Mouse (Mus musculus): ENCODE results near the gene Fras1. TPM values are rescaled to one million over a fixed set of nuclear protein-coding genes. Genes with fewer than 3 reads are reported as not detected.

The Fras1 gene
- total and polyA plus RNA-seq, 3 experiments = 1.00 to 1.6 (median 1.3) TPM

- H3K9ac ChIP-seq (ENCODE audit: low read depth, low read length) = no peak overlapping the region
- no peaks in the 10 kb centered on the region for H3K79me2 ChIP-seq (replicated peaks; ENCODE audit: control insufficient read depth, insufficient read depth, low read length)
- TF ChIP-seq CTCF (IDR thresholded peaks at IDR 0.05) (no peak), POLR2A (IDR thresholded peaks at IDR 0.05; ENCODE audit: insufficient read depth, low read depth, low read length) (no peak), EP300 (IDR thresholded peaks at IDR 0.05; ENCODE audit: insufficient read depth, low read depth, low read length) (no peak)
- no peaks in the 10 kb centered on the region for H3K27me3 ChIP-seq (ENCODE audit: control insufficient read depth, insufficient read depth, low read length)
- intact Hi-C loops (cut with DNase I) = no loop called here
- DNase-seq = no peak
- WGBS = 76% methylated on average over 11 of the region's 11 CpGs
- no peaks in the 10 kb centered on the region for H3K36me3 ChIP-seq (ENCODE audit: control insufficient read depth, insufficient read depth, low read length)
- H3K4me1 ChIP-seq (ENCODE audit: control insufficient read depth, insufficient read depth, low read length) = no peaks in the 10 kb centered on the region
- no peak overlapping the region for H3K27ac ChIP-seq
- no peak overlapping the region for H3K4me3 ChIP-seq
Observed at GRCm38 (mm10) chr5:96412754-96413394, 39.1 kb downstream of the Fras1 start.

DNA sequence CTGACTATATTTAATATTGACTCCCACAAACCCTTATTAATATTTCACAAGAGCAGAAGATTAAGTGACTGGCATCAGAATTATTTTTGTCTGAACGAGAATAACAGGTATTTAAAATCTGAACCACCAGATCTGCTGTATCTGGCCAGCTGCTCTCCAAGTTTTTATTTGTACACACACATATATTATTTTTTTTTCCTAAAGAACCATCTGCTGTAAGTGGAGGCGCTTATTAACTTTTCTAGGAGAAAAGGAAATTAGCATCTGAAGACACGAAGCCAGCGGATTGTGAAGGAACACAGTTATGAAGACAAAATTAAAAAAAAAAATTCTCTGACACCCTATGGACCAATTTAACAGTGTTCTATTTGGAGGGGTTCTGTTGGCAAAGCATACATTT is 43.4 kb downstream of the Fras1 start:
- Histone ChIP-seq H3K4me3 (no peak overlapping the region), H3K27ac (no peak overlapping the region), H3K36me3 (ENCODE audit: control insufficient read depth, insufficient read depth, low read length) (no peaks in the 10 kb centered on the region), H3K27me3 (ENCODE audit: control insufficient read depth, insufficient read depth, low read length) (no peaks in the 10 kb centered on the region), H3K79me2 (replicated peaks; ENCODE audit: control insufficient read depth, insufficient read depth, low read length) (no peaks in the 10 kb centered on the region), H3K9ac (ENCODE audit: low read depth, low read length) (no peak overlapping the region), H3K4me1 (ENCODE audit: control insufficient read depth, insufficient read depth, low read length) (no peaks in the 10 kb centered on the region)
- TF ChIP-seq CTCF (IDR thresholded peaks at IDR 0.05) (no peak), EP300 (IDR thresholded peaks at IDR 0.05; ENCODE audit: insufficient read depth, low read depth, low read length) (no peak), POLR2A (IDR thresholded peaks at IDR 0.05; ENCODE audit: insufficient read depth, low read depth, low read length) (no peak)
- no peak for DNase-seq
- 86% methylated on average over 4 of the region's 4 CpGs for WGBS
- intact Hi-C loops (cut with DNase I) = no loop called here

DNA sequence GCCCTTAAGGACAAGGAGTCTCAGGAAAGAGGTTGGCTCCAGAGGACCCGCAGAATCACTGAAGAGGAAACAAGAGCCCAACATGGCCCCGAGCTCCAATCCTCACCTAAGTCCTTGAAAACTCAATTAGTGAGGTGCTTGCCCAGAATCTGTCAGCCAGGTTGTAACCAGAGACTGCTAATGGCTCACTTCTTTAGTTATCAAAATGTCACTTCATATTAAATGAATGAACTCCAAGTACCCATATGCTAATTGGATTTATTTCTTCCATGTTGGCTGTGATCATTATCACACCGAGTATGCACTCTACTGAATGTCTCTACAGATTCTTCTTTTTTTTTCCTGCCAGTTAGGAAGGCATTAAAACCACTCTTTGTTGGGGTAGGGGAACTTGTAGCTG is 47.8 kb downstream of the Fras1 start:
- TF ChIP-seq CTCF (IDR thresholded peaks at IDR 0.05) (no peak), POLR2A (IDR thresholded peaks at IDR 0.05; ENCODE audit: insufficient read depth, low read depth, low read length) (no peak), EP300 (IDR thresholded peaks at IDR 0.05; ENCODE audit: insufficient read depth, low read depth, low read length) (no peak)
- WGBS = 46% methylated on average over 3 of the region's 3 CpGs

DNA sequence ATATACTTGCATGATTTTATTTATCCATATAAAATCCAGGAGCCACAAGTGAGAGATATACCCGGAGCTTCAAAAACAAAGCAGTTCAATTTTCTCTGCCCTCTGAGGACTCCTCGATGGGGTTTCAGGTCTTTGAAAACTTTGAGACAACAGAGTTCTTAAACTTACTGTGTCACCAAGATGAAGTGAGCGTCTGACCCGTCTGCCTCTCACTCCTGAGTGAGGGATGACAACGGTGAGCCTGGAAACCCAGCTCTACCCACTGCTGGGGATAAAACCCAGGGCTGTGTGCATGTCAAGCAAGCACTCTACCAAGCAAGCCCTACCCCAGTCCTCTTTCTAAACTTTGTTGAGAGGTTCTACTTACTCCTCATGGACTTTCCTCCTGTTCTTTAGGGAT is 49.0 kb downstream of the Fras1 start:
- intact Hi-C loops (cut with DNase I) = no loop called here
- DNase-seq = no peak
- H3K27me3 ChIP-seq (ENCODE audit: control insufficient read depth, insufficient read depth, low read length) = no peaks in the 10 kb centered on the region
- TF ChIP-seq CTCF (IDR thresholded peaks at IDR 0.05) (no peak), POLR2A (IDR thresholded peaks at IDR 0.05; ENCODE audit: insufficient read depth, low read depth, low read length) (no peak), EP300 (IDR thresholded peaks at IDR 0.05; ENCODE audit: insufficient read depth, low read depth, low read length) (no peak)
- no peak overlapping the region for H3K27ac ChIP-seq
- no peaks in the 10 kb centered on the region for H3K4me1 ChIP-seq (ENCODE audit: control insufficient read depth, insufficient read depth, low read length)
- no peak overlapping the region for H3K9ac ChIP-seq (ENCODE audit: low read depth, low read length)
- WGBS = 88% methylated on average over 5 of the region's 5 CpGs
- no peaks in the 10 kb centered on the region for H3K36me3 ChIP-seq (ENCODE audit: control insufficient read depth, insufficient read depth, low read length)
- H3K4me3 ChIP-seq = no peak overlapping the region
- H3K79me2 ChIP-seq (replicated peaks; ENCODE audit: control insufficient read depth, insufficient read depth, low read length) = no peaks in the 10 kb centered on the region

More for the DNA sequence above, 47.8 kb downstream of the Fras1 start:
- no peaks in the 10 kb centered on the region for H3K4me1 ChIP-seq (ENCODE audit: control insufficient read depth, insufficient read depth, low read length)
- H3K27me3 ChIP-seq (ENCODE audit: control insufficient read depth, insufficient read depth, low read length) = no peaks in the 10 kb centered on the region
- DNase-seq = no peak
- no peak overlapping the region for H3K9ac ChIP-seq (ENCODE audit: low read depth, low read length)
- no peaks in the 10 kb centered on the region for H3K79me2 ChIP-seq (replicated peaks; ENCODE audit: control insufficient read depth, insufficient read depth, low read length)
- intact Hi-C loops (cut with DNase I) = no loop called here
- H3K36me3 ChIP-seq (ENCODE audit: control insufficient read depth, insufficient read depth, low read length) = no peaks in the 10 kb centered on the region
- no peak overlapping the region for H3K4me3 ChIP-seq
- H3K27ac ChIP-seq = no peak overlapping the region

DNA sequence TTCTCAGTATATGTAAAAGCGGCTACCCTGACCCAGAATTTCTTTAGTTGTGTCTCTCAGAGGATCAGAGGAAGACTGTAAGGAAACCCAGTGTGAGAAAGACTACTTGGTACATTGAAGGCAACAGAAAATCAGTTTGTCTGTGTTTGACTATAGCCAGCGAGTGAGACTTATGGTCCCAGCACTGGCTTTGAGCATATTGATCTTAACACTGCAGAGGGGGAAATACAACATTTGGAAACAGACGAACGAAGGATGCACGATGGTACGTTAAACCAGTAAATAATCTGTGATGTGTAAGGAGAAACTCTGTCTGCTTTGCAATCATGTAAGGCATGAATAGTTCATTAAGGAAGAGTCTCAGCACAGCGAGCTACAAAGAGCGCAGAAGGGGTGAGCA is 51.6 kb downstream of the Fras1 start:
- TF ChIP-seq EP300 (IDR thresholded peaks at IDR 0.05; ENCODE audit: insufficient read depth, low read depth, low read length) = no peak
- no peak for TF ChIP-seq POLR2A (IDR thresholded peaks at IDR 0.05; ENCODE audit: insufficient read depth, low read depth, low read length)
- TF ChIP-seq CTCF (IDR thresholded peaks at IDR 0.05) = no peak
- intact Hi-C loops (cut with DNase I) = no loop called here
- Histone ChIP-seq H3K9ac (ENCODE audit: low read depth, low read length) (no peak overlapping the region), H3K36me3 (ENCODE audit: control insufficient read depth, insufficient read depth, low read length) (no peaks in the 10 kb centered on the region), H3K4me1 (ENCODE audit: control insufficient read depth, insufficient read depth, low read length) (no peaks in the 10 kb centered on the region), H3K4me3 (no peak overlapping the region), H3K27ac (no peak overlapping the region), H3K79me2 (replicated peaks; ENCODE audit: control insufficient read depth, insufficient read depth, low read length) (no peaks in the 10 kb centered on the region), H3K27me3 (ENCODE audit: control insufficient read depth, insufficient read depth, low read length) (no peaks in the 10 kb centered on the region)
- no peak for DNase-seq
- 94% methylated on average over 8 of the region's 8 CpGs for WGBS

DNA sequence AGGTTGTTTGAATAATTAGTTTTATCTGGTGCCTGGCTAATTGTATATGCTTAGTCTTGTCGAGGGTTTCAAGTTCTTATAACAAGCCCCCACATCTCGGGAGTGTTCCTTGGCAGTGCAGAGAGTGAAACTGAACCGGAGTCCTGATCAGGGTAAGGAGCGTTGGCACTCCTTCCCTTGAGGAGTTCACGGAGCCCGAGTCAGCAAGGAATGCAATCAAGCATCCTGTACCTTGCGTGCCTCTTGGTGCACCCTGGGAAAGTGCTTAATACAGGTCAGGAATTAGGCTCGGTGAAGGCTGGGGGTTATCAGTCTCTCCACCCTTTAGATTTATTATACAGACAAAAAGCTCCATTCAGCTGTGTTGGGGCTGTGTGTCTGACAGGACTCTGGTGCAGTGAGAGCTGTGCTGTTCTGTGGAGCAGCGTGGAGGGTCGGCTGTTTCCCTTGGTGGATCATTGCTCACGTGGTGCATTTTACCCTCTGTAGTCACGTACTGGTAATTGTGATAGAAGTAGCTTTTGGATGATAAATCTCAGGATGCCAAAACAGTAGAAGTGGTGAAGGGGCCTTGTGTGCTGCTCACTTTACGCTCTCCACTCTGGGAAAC is 55.9 kb downstream of the Fras1 start:
- H3K27ac ChIP-seq = no peak overlapping the region
- 76% methylated on average over 13 of the region's 13 CpGs for WGBS
- no peaks in the 10 kb centered on the region for H3K36me3 ChIP-seq (ENCODE audit: control insufficient read depth, insufficient read depth, low read length)
- H3K4me1 ChIP-seq (ENCODE audit: control insufficient read depth, insufficient read depth, low read length) = no peaks in the 10 kb centered on the region
- H3K79me2 ChIP-seq (replicated peaks; ENCODE audit: control insufficient read depth, insufficient read depth, low read length) = no peaks in the 10 kb centered on the region
- intact Hi-C loops (cut with DNase I) = no loop called here
- H3K4me3 ChIP-seq = no peak overlapping the region
- no peak for DNase-seq
- no peak overlapping the region for H3K9ac ChIP-seq (ENCODE audit: low read depth, low read length)
- H3K27me3 ChIP-seq (ENCODE audit: control insufficient read depth, insufficient read depth, low read length) = no peaks in the 10 kb centered on the region
- TF ChIP-seq EP300 (IDR thresholded peaks at IDR 0.05; ENCODE audit: insufficient read depth, low read depth, low read length) (no peak), CTCF (IDR thresholded peaks at IDR 0.05) (no peak), POLR2A (IDR thresholded peaks at IDR 0.05; ENCODE audit: insufficient read depth, low read depth, low read length) (no peak)

Measured in heart, adult 2 months (tissue).